Mouse (Mus musculus) layer of hippocampus, adult 9-11 months (tissue): ENCODE measurements around the gene Smim27.
"Not testable (repeated sequence)": the region's sequence is repeated elsewhere in the genome, so short reads cannot be mapped to it uniquely, and the experiment has no call there.

Experiments
- DNase-seq: peaks from one replicate; pipeline ENCODE4 v3.0.0; 2022

Smim27 gene

GRCm38 (mm10) chr4:40264321-40264720 is 5.1 kb upstream of the Smim27 start:
- DNase-seq: no peak

- peak; percentile 14 for DNase-seq
Observed at GRCm38 (mm10) chr4:40267681-40268080, 1.7 kb upstream of the Smim27 start.

GRCm38 (mm10) chr4:40268204-40268813 is 1.1 kb upstream of the Smim27 start:
- DNase-seq: peak; percentile 93

- no peak for DNase-seq
Observed at GRCm38 (mm10) chr4:40268835-40269234, 544 bp upstream of the Smim27 start.

- DNase-seq: peak; percentile 13
Observed at GRCm38 (mm10) chr4:40278880-40279275, 9.5 kb downstream of the Smim27 start.

- DNase-seq: peak; percentile 91
Observed at GRCm38 (mm10) chr4:40279276-40279900, 10.0 kb downstream of the Smim27 start, which contains the start of gene Ndufb6. Gene Ndufb6, minus strand, starts transcription at chr4:40279421.

- peak; percentile 48 for DNase-seq
Observed at GRCm38 (mm10) chr4:40285582-40285981, 16.2 kb downstream of the Smim27 start.

- no peak for DNase-seq
Observed at GRCm38 (mm10) chr4:40287415-40287814, 18.0 kb downstream of the Smim27 start.

- DNase-seq: no peak
Observed at GRCm38 (mm10) chr4:40289046-40289445, 19.7 kb downstream of the Smim27 start.

- DNase-seq: not testable (repeated sequence)
Observed at GRCm38 (mm10) chr4:40291511-40291910, 22.1 kb downstream of the Smim27 start.

- DNase-seq: no peak
Observed at GRCm38 (mm10) chr4:40299169-40299568, 29.8 kb downstream of the Smim27 start.

- DNase-seq: peak; percentile 43
Observed at GRCm38 (mm10) chr4:40301076-40301789, 31.9 kb downstream of the Smim27 start.

- DNase-seq: no peak
Observed at GRCm38 (mm10) chr4:40302445-40303125, 33.2 kb downstream of the Smim27 start.

- no peak for DNase-seq
Observed at GRCm38 (mm10) chr4:40309682-40310081, 40.3 kb downstream of the Smim27 start.

GRCm38 (mm10) chr4:40310796-40311383 is 41.5 kb downstream of the Smim27 start:
- DNase-seq: no peak

- DNase-seq: no peak
Observed at GRCm38 (mm10) chr4:40312213-40312612, 42.8 kb downstream of the Smim27 start.

- DNase-seq: no peak
Observed at GRCm38 (mm10) chr4:40313026-40313425, 43.6 kb downstream of the Smim27 start.

- DNase-seq: no peak
Observed at GRCm38 (mm10) chr4:40317404-40317803, 48.0 kb downstream of the Smim27 start.
